Mouse (Mus musculus): ENCODE measurements around the gene Akr1c19.
"Not testable (repeated sequence)": the region's sequence is repeated elsewhere in the genome, so short reads cannot be mapped to it uniquely, and the experiment has no call there.

Gene Akr1c19

DNA sequence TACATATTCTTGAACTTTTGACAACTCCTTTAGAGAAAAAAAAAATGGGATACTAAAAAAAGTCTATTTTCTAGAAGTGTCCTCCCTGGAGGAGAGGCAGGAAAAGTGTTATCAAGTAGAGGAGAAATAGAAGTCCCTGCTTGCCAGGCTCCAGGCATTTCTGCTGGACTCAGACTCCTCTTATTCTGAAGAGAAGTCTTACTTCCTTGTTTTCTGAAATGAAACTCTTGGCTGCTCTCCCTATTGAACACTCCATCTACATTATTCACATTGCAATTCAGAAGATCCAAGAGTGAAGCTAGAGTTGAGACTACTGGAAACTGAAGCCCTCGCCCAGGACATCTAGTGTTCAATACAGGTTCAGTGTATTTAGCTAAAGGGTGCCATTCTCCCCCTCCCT lies at the start of gene Akr1c19:
Gene Akr1c19, plus strand, starts transcription at position 260 of the 400 bp plus-strand sequence.
- no peak for ATAC-seq (ENCODE audit: low TSS enrichment)

DNA sequence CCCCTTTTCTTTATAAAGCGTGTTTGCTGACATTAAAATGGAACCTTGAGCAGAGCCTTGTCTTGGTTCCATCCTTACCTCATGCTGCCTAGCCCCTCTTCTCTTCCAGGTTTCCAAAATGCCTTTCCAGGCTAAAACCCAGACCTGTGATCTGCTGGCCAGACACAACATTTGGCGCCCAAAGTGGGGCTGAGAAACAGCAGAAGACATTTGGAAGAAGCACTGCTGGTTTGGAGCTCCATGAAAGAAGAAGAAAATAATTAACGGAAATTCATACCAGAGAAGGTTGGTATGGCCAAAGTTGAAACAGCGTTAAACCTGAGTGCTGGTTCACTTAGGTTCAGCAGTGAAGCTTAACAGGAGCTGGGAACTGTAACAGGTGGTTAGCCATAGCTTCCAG lies 47.2 kb upstream of the Akr1c19 start:
- ATAC-seq (ENCODE audit: low TSS enrichment) = not testable (repeated sequence)

DNA sequence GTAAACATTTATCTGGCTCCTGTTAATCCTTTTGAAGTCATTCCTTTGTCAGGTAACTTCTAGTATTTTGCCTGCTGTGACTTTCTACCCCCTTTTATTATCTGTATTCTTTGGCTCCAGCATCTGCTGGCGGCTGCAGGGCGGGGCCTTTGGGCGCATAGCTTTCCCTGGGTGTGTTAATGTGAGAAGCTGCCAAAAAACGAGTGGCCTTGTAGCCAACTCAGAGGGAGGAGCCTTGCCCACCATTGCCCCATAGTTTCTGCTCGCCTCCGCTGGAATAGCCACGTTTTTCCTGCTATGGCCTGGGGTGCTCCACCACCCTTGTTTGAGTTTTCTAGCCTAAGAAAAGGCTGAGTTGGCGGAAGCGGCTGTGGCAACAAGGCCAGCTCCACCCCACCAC lies 45.4 kb upstream of the Akr1c19 start:
- ATAC-seq (ENCODE audit: low TSS enrichment) = no peak

DNA sequence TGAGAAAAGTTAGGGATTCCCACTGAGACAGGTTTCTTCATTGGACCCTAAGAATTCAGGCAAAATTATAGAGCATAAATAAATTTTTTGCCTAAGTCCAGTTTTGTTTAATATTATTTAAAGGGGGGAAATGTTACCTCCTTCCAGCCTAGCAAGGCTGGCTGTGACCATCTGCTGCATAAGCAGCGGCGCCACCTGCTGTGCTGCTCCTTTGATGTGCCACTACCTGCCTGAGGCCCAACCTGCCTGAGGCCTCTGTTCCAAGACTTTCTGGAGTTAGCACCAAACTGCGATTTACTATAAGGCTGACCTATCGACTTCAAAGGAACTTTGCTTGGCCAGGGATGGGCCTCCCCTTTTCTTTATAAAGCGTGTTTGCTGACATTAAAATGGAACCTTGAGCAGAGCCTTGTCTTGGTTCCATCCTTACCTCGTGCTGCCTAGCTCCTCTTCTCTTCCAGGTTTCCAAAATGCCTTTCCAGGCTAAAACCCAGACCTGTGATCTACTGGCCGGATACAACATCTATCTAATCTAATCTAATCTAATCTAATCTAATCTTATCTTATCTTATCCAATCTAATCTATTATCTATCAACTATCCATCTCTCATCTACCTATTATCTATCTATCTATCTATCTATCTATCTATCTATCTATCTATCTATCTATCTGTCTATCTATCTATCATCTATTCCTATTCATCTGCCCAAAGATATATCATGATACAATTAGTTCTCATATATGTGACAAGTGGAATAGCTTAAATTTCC lies 41.7 kb upstream of the Akr1c19 start:
- not testable (repeated sequence) for ATAC-seq (ENCODE audit: low TSS enrichment)

DNA sequence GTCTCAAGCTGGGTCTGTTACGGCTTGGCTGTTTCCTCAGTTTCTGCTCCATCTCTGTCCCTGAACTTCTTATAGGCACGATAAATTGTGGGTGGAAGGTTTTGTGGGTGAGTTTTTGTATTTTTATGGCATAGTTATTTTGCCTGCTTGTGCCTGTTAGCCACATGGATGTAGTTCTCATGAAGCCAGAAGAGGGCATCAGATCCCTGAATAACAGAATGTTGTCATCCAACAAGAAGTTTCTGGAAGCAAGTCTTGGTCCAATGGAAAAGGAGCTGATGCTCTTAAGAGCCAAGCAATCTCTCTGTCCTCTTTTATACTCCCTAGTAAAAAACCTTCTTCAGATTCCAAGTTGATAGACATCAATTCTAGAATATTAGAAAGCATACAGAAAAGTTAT lies 40.3 kb upstream of the Akr1c19 start:
- ATAC-seq (ENCODE audit: low TSS enrichment) = peak; percentile 64; the same call in 1 of the 2 replicates

DNA sequence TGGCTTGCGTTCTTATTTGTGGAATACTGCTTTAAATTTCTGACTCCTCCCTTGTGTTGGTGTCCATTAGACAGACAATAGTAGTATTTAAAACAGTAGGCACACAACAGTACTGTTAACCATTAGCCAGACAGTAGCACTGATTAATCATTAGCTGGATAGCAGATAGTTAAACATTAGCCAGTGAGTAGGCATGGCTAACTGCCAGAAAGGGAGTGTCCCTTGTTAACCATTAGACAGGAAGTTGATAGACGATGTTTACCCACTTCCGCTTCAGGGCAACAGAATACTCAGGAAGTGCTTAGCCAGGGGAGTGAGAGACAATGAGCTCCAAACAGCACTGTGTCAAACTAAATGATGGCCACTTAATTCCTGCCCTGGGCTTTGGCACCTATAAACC lies 37.6 kb upstream of the Akr1c19 start, which contains the start of gene Akr1c13:
Gene Akr1c13, plus strand, starts transcription at position 247 of the 400 bp plus-strand sequence.
- ATAC-seq (ENCODE audit: low TSS enrichment) = no peak

DNA sequence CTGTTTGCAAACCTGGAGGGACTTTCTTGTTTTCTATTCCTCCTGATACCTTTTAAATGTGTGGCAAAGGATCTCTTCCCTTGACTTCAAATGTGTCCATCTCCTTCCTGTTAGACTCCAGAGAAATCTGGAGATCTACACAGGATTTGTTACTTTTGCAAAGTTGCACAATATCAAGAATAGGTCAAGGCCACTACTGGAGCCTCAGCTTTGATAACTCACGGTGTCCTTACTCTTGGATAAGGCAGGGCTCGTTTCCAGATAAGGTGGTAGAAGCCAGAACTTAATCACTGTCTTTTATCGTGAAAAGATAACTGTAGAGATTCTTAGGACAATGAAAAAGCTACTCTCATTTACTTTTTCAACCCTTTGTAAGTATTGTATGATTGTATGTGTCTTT lies 36.0 kb upstream of the Akr1c19 start:
- ATAC-seq (ENCODE audit: low TSS enrichment) = no peak

DNA sequence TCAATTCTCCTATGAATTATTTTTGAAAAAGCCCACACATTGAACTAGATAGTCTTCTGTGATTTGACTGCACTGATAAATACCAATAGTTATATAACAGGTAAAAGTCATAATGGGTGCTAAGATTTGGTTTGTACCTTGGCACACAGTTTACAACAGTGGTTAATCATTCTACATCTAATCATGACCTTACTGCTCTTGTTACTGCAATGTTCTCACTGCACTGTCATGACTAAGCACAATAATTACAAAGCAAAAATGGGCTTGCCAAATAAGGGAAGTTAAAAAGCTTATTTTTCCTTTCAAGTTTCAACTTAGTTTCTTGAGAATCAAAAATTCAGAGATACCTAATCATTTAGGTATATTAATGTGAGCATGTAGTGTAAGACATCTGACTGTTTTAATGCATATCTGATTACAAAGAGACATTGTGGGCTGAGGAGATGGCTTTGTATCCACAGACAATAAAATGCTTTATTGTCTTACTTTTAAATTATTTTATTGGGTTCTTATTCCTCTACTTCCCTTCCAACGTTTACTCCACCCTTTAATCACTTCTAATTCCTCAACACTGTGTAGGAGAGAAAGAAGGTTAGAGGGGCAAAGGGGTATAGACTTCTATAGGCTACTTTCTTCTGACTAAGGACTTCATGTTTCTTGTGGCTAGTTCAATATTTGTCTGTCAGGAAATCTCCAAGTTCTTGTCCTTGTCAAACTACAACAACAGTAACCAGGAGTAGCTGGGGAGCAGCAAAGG lies 22.2 kb upstream of the Akr1c19 start:
- no peak for ATAC-seq (ENCODE audit: low TSS enrichment)

DNA sequence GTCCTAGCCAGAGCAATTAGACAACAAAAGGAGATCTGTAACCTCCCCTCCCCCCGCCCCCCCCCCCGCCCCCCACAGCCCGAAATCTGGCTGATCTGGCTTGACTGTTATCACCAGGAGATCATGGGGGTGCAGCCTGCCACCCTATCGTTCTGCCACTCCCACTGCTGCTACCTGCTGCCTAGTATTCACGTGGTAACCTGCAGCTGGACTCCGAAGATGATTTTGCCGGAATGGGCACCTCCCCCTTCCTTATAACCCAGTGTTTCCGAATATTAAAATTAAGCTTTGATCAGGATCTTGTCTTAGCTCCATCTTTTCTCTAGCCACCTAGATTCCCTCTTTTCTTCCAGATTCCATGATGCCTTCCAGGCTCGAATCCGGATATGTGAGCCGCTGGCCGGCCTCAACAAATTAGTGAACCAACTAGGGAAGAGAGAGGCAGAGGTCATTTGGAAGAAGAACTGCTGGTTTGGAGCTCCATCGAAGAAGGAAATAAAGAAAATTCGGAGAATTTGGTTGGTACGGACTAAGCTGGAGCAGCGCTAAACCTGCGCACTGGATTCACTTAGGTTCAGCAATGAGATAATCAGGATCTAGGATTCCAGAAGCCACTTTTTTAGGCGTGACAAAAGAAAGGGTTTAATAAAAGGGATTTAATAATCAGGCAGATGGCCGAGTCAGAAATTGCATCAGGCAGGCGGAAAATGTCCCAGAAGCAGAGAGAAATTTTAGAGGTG lies 16.8 kb upstream of the Akr1c19 start:
- no peak for ATAC-seq (ENCODE audit: low TSS enrichment)

DNA sequence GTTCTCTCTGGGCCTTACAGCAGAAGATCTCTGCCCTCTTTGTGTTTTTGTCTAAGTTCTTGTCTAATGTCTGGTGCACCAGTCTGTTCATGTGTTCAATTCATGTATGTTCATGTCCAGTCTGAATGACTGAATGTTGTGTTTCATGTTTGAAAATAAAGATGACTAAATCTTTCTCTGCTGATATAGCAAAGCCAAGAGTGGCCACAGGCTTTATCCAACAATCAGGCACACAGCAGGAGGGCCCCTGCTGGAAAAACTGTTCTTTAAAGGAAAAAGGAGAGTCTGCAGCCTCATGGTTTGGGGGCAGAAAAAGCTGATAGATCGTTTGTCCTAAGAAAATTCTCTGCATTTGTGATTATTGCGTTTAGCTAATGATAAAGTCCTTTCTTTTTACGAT lies 16.2 kb upstream of the Akr1c19 start:
- no peak for ATAC-seq (ENCODE audit: low TSS enrichment)

DNA sequence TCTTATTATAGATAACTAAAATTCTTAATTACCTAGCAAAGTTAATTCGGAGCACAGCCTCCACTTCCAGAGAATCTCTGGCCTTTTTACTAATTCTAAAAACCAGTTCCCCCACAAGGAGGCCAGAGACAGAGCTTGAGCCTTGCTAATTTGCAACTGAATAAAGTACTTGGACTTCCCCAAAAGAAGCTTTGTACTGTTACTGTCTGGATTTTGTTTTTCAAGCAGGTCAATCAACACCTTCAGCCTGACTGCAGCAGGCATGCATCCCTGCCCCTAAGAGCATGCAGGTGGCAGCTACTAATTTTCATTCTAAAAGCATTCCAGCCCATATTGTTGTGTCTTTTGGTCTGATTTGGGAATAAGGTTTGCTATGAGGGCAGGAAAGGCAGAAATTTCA lies 13.0 kb upstream of the Akr1c19 start:
- not testable (repeated sequence) for ATAC-seq (ENCODE audit: low TSS enrichment)

DNA sequence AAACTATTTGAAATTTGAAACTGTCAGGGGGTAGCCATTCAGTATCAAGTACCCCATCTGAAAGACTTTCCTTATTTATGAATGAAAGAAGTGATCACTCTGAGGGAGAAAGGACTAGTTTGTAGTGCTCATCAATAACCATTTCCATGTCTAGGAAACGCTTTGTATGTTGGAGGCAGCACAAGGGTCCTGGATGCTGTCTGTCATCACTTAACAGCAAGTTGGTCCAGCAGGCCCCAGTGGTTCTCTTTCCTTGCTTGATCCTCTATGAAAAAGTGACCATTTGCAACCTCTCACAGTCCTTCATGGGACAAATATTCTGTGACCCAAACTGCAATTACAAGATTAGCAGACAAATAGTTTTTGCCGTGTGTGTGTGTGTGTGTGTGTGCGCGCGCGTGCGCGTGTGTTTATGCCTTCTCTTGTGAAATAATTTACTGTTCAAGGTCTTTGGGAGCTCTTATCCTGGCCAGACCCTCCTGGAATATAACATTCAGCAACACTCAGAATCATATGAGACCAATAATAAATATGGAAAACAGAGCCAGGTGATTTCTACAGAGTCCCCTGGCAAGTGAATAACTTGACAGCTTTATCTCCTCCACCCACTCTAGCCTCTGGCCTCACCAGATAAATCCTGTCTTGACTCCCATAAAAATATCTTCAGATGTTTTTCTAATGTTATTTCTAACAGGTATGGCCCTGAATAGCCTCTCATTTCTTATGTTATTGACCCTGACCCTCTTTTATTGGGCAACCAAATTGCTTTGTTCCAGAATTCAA lies 2.5 kb downstream of the Akr1c19 start:
- ATAC-seq (ENCODE audit: low TSS enrichment) = no peak

DNA sequence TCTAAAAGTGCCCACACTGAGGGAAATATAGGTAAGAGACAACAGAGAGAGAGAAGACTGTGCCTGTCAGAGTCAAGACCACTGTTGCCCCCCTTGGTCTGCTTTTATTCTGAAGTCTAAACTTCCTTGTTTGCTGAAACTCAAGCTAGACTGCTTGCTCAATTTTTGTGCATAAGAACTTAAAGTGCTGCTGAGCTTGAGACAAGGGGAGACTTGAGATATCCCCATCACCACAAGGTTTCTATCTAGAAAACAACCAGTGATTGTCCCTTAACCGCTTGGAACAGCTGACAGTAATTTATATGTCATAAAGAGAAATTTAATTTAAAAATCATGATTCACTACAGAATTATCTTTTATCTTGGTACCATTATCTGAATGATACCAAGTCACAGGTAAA lies 4.6 kb downstream of the Akr1c19 start:
- no peak for ATAC-seq (ENCODE audit: low TSS enrichment)

DNA sequence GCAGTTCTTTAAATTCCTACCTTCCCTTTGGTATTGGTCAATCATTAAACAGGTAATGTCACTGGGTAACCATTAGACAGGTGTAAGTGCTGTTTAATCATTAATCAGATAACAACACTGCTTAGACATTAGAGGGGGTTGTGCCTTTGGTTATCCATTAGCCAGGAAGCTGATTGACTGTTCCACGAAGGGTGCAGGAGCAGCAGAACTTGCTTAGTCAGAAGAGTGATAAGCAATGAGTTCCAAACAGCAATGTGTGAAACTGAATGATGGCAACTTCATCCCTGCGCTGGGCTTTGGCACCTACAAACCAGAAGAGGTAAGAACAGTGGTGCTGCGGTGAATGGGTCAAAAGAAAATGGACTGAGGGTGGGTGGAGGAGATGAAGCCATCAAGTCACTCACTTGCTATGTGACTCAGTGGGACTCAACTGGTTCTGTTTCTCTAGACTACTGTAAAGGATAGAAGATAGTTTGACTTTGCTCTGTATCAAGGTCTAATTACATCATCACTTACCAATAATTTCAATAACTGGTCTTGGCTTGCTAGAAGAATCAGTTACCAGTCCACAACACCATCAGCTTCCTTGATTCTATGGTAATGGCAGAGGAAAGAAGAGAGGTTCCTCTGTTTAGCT lies 5.2 kb downstream of the Akr1c19 start:
- ATAC-seq (ENCODE audit: low TSS enrichment) = no peak

DNA sequence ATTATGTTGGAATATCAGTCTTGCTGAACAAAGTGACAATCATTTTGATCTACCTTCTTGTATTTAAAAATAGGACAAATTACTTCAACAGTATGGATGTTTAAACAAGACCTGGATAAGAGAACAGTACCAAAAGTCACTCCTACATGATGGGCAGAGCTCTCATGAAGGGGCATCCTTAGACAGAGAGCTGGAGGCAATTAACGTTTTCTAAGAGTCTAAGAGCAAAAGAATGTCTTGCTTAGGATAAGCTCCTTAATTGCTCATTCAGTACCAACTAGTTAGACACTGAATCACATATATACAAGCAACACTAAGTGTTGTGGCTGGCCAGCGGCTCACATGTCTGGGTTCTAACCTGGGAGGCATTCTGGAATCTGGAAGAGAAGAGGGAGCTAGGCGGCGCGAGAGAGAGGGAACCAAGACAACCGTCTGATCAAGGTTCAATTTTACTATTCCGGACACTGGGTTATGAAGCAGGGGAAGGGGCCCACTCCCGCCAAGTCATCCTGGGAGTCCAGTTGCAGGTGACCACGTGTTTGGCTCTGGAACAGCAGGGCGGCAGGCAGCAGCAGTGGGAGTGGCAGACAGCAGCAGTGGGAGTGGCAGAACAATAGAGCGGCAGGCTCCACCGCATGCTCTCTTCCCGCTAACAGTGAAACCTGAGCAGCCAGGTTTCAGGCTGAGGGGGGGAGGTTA lies 16.5 kb downstream of the Akr1c19 start:
- no peak for ATAC-seq (ENCODE audit: low TSS enrichment)

DNA sequence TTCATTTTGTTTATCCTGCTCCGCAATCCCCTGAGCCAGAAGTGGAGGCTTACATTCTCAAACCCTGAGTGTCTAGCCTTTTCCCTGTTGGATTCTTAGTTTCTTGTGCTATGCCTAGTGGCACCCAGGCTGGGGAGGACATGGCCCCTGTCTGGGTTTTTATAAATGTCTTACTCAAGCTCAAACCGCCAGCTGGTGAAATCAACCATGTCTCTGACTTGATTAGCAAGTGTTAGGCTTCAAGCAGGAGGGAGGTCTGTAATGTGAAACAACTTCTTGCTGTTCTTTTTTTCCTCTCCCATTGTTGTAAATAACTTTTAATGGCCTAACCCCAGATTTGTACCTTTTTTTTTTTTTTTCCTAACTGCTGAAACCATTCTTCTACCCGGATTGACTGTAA lies 20.8 kb downstream of the Akr1c19 start:
- ATAC-seq (ENCODE audit: low TSS enrichment) = no peak

DNA sequence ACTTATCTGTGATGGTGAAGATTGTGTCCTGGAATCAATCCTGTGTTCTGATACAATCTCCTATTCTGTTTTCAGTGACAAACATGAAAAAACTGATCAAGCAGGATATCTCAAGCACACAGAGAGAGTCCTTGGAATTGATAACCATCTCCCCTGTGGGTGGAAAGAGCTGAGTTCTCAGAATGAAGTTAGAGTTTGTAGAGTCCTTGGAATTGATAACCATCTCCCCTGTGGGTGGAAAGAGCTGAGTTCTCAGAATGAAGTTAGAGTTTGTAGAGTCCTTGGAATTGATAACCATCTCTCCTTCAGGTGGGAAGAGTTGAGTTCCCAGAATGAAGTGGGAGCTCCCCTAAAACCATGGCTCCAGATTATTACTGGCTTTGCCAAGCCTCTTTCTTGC lies 28.4 kb downstream of the Akr1c19 start:
- ATAC-seq (ENCODE audit: low TSS enrichment) = not testable (repeated sequence)

DNA sequence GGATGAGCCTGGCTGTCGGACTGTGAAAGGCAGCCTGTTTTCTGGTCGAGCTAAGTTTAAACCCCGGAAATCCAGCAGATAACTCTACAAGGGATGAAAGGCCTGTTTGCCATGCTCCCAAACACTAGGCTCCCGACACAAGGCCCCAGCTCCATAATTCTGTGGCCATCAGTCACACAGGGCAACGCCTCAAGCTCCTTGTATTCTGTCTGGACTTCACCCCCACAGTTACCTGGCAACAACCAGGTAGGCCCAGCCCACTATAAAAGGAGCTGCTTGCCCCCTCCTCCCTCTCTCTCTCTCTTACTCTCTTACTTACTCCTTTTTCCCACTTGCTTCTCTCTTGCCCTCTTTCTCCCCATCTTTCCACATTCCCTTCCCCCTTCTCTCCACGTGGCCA lies 28.8 kb downstream of the Akr1c19 start:
- ATAC-seq (ENCODE audit: low TSS enrichment) = no peak

DNA sequence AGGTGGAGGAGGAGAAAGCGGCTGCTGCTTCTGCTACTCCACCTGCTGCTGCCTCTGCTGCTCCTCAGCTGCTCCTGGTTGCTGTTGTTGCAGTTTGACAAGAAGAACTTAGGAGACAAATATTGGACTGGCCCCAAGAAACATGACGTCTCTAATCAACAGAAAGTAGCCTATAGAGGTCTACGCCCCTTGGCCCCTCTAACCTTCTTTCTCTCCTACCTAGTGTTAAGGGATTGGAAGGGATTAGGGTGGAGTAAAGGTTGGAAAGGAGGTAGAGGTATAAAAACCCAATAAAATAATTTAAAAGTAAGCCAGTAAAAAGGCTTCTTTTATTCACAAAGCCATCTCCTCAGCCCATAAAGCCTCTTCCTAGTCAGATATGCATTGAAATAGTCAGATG lies 36.1 kb downstream of the Akr1c19 start:
- ATAC-seq (ENCODE audit: low TSS enrichment) = no peak

DNA sequence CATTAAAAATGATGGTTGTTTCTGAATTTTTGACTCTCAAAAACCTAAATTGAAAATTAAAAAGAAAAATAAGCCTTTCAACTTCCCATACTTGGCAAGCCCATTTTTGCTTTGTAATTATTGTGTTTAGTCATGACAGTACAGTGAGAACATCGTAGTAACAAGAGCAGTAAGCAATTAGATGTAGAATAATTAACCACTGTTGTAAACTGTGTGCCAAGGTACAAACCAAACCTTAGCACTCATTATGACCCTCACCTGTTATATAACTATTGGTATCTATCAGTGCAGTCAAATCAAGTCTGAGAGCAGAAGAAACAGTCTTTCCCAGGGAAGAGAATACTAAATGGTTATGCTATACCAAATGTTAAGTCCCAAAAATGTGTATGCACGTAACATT lies 36.5 kb downstream of the Akr1c19 start:
- ATAC-seq (ENCODE audit: low TSS enrichment) = no peak

DNA sequence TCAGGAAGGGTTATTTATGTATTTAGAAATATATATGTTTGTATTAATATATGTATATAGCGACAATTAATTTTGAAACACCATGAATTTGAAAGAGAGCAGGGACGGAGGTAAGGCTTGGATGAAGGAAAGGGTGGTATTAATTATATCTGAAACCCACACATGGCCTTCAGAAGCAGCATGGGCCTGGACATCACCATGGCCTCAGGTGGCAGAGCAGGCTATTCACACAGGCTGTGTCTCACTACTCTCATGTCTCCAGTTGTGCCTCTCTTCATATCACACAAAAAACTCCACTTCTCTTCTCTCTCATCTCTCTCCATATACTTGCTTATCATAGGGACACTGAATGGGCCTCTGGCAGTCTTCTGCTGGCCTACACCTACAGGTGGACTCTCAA lies 37.0 kb downstream of the Akr1c19 start:
- not testable (repeated sequence) for ATAC-seq (ENCODE audit: low TSS enrichment)

Data from frontal cortex, adult (tissue).